ENCODE assay signal across 8 mouse cellular contexts in genomic region chr14:61438171-61438945, GRCm38 (mm10). TPM values are rescaled to one million over a fixed set of nuclear protein-coding genes. Genes with fewer than 3 reads are reported as not detected.
DNase-seq lines count a peak whose midpoint lies in the region; ATAC-seq and TF ChIP-seq lines count a peak whose summit lies in the region.

No protein-coding gene starts in this region.

- H3K4me1 ChIP-seq in megakaryocyte, embryonic 14.5 days, result peaks cover 43% of the 10 kb centered on the region
- H3K4me1 ChIP-seq in embryonic fibroblast, embryonic 13.5 days (ENCODE audit: control insufficient read depth, insufficient read depth, low read length), result no peaks in the 10 kb centered on the region; the same call in 1 of the 2 replicates
- H3K4me1 ChIP-seq in intestine, postnatal 0 days (replicated peaks; ENCODE audit: control insufficient read depth, insufficient read depth, low read length), result no peaks in the 10 kb centered on the region
- peaks cover 16% of the 10 kb centered on the region for H3K4me1 ChIP-seq in neural tube, embryonic 12.5 days

- TF ChIP-seq POLR2A in embryonic fibroblast, embryonic 13.5 days (IDR thresholded peaks at IDR 0.05; ENCODE audit: low read depth, low read length), result no peak

- peak overlapping the region; percentile 95 for H3K4me3 ChIP-seq in megakaryocyte, embryonic 14.5 days (replicated peaks)
- H3K4me3 ChIP-seq in embryonic fibroblast, embryonic 13.5 days (ENCODE audit: insufficient read depth, low read length), result peak overlapping the region; percentile 89
- peak overlapping the region; percentile 86 for H3K4me3 ChIP-seq in intestine, postnatal 0 days (ENCODE audit: low read depth, low read length)
- peak overlapping the region; percentile 93 for H3K4me3 ChIP-seq in neural tube, embryonic 12.5 days

- 12% methylated on average over 3 of the region's 3 CpGs for WGBS in intestine, postnatal 0 days
- WGBS in neural tube, embryonic 12.5 days, result 24% methylated on average over 3 of the region's 3 CpGs

- peak overlapping the region; percentile 78 for H3K4me2 ChIP-seq in intestine, postnatal 0 days (replicated peaks; ENCODE audit: low read depth)
- H3K4me2 ChIP-seq in neural tube, embryonic 12.5 days (replicated peaks), result peak overlapping the region; percentile 66

- no peak for ATAC-seq in megakaryocyte, adult 5-6 weeks (ENCODE audit: poor library complexity, severe bottlenecking)
- ATAC-seq in intestine, postnatal 0 days, result no peak
- no peak for ATAC-seq in neural tube, embryonic 12.5 days (ENCODE audit: low FRiP score, low read depth)
- ATAC-seq in megakaryocyte progenitor cell, adult 5-6 weeks (replicated peaks; ENCODE audit: poor library complexity), result no peak

- H3K9ac ChIP-seq in intestine, postnatal 0 days (ENCODE audit: low read depth, low read length), result no peak overlapping the region
- H3K9ac ChIP-seq in neural tube, embryonic 12.5 days, result peak overlapping the region; percentile 95

- no peaks in the 10 kb centered on the region for H3K9me3 ChIP-seq in megakaryocyte, embryonic 14.5 days
- H3K9me3 ChIP-seq in intestine, postnatal 0 days (ENCODE audit: control insufficient read depth), result no peaks in the 10 kb centered on the region
- no peaks in the 10 kb centered on the region for H3K9me3 ChIP-seq in neural tube, embryonic 12.5 days

- TF ChIP-seq CTCF in embryonic fibroblast, embryonic 13.5 days (IDR thresholded peaks at IDR 0.05; ENCODE audit: borderline replicate concordance, insufficient read depth, low read length), result no peak
- peak; percentile 54 for TF ChIP-seq CTCF in intestine, postnatal 0 days (IDR thresholded peaks at IDR 0.05; ENCODE audit: low read depth)

- no peaks in the 10 kb centered on the region for H3K27me3 ChIP-seq in megakaryocyte, embryonic 14.5 days (replicated peaks)
- no peaks in the 10 kb centered on the region for H3K27me3 ChIP-seq in intestine, postnatal 0 days (replicated peaks; ENCODE audit: control insufficient read depth, insufficient read depth, low read length)
- H3K27me3 ChIP-seq in neural tube, embryonic 12.5 days (replicated peaks), result no peaks in the 10 kb centered on the region

- H3K36me3 ChIP-seq in megakaryocyte, embryonic 14.5 days (replicated peaks; ENCODE audit: low read length), result peaks cover 12% of the 10 kb centered on the region
- H3K36me3 ChIP-seq in intestine, postnatal 0 days (ENCODE audit: control insufficient read depth, insufficient read depth), result no peaks in the 10 kb centered on the region
- no peaks in the 10 kb centered on the region for H3K36me3 ChIP-seq in neural tube, embryonic 12.5 days

- no peak for DNase-seq in frontal cortex, adult 2 months (ENCODE audit: extremely low spot score in 1 of 2, low spot score in 1 of 2)
- DNase-seq in adrenal gland, postnatal 25 days, result no peak

- H3K27ac ChIP-seq in embryonic fibroblast, embryonic 13.5 days (ENCODE audit: insufficient read depth, low read length), result no peak overlapping the region
- no peak overlapping the region for H3K27ac ChIP-seq in intestine, postnatal 0 days (ENCODE audit: low read depth, low read length)
- no peak overlapping the region for H3K27ac ChIP-seq in neural tube, embryonic 12.5 days

RNA-seq across cellular contexts. Expression of gene Kpna3, which starts 1.3 kb away (rescaled TPM):
- polyA plus RNA-seq in megakaryocyte, embryonic 14.5 days (2012; ENCODE audit: insufficient read depth, low replicate concordance), result 0.67 and 1.5 TPM in 2 replicates
- 39.1 and 42.8 TPM in 2 replicates for total RNA-seq in megakaryocyte, adult 5-6 weeks (2015)
- 21.6 and 26.8 TPM in 2 replicates for total RNA-seq in megakaryocyte, adult 5-6 weeks (2017)
- 65.9 and 73.8 TPM in 2 replicates for polyA plus RNA-seq in embryonic fibroblast, embryonic 13.5 days (2011; ENCODE audit: insufficient read length, low read depth, missing spikeins)
- polyA plus RNA-seq in intestine, postnatal 0 days (2015; fragmentation: Nextera tagmentation; extraction: Ambion mirVana), result 18.9 and 20.0 TPM in 2 replicates
- 75.6 and 81.5 TPM in 2 replicates for polyA plus RNA-seq in neural tube, embryonic 12.5 days (2016; fragmentation: Nextera tagmentation; extraction: Ambion mirVana)
- polyA plus RNA-seq in frontal cortex, adult 2 months (2012; rRNA removed), result 39.0 and 45.4 TPM in 2 replicates
- 81.6 and 82.6 TPM in 2 replicates for total RNA-seq in megakaryocyte progenitor cell, adult 5-6 weeks (2015)
- 31.4 and 45.3 TPM in 2 replicates for total RNA-seq in megakaryocyte progenitor cell, adult 5-6 weeks (2017)
- 32.7 and 33.9 TPM in 2 replicates for total RNA-seq in adrenal gland, postnatal 25 days (2021)
